Comparison of ENCODE assay signal across 8 mouse cellular contexts in the genomic region with DNA sequence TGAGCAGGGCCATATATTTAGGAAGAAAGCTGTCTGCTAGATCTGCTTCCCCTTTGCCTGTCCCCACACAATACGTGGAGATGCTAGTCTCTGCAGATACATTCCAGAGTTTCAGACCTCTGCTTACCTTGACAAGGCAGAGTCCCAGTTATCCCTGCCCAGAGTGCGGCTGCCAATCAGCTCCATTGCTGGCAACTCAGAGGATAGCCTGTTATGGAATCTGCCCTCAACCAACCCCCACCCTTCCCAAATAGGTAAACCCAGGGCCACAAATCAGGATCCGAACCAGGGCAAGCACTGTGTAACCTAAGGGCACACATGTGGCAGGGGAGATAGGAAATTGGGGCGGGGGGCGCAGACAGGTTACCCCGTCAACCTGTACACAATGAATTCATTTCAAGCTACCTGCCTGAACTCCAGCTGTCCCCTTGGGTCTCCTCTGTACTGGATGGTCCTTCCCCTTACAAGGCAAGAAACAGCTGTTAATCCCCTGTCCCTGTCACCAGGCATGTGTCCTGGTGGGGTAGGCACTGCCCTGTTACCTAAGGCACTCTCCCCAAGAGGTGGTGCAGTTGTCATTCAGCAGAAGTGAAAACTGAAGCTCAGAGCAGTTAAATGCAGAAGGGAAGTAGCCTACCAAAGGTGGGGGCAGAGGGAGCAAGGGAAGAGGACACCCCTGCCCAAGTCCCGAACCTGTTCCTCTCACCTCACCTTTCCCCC. TPM values are rescaled to one million over a fixed set of nuclear protein-coding genes. Genes with fewer than 3 reads are reported as not detected.
DNase-seq lines count a peak whose midpoint lies in the region; ATAC-seq lines count a peak whose summit lies in the region.

No protein-coding gene starts in this region.

- 57% methylated on average over 7 of the region's 7 CpGs for WGBS in lung, embryonic 16.5 days
- 69% methylated on average over 7 of the region's 7 CpGs for WGBS in forebrain, embryonic 13.5 days
- 67% methylated on average over 7 of the region's 7 CpGs for WGBS in midbrain, embryonic 12.5 days

- peaks cover 26% of the 10 kb centered on the region for H3K4me1 ChIP-seq in lung, embryonic 16.5 days (replicated peaks; ENCODE audit: control insufficient read depth, insufficient read depth, low read length)
- H3K4me1 ChIP-seq in forebrain, embryonic 13.5 days = peaks cover 40% of the 10 kb centered on the region
- H3K4me1 ChIP-seq in midbrain, embryonic 12.5 days = peaks cover 29% of the 10 kb centered on the region

- peak overlapping the region; percentile 89 for H3K4me2 ChIP-seq in lung, embryonic 16.5 days (ENCODE audit: low read depth, low read length)
- peak overlapping the region; percentile 80 for H3K4me2 ChIP-seq in forebrain, embryonic 13.5 days
- H3K4me2 ChIP-seq in midbrain, embryonic 12.5 days (replicated peaks) = peak overlapping the region; percentile 71

- H3K27me3 ChIP-seq in lung, embryonic 16.5 days (ENCODE audit: control insufficient read depth, insufficient read depth, low read depth, low read length) = no peaks in the 10 kb centered on the region
- no peaks in the 10 kb centered on the region for H3K27me3 ChIP-seq in forebrain, embryonic 13.5 days
- no peaks in the 10 kb centered on the region for H3K27me3 ChIP-seq in midbrain, embryonic 12.5 days

- H3K9me3 ChIP-seq in lung, embryonic 16.5 days (ENCODE audit: control insufficient read depth, low read length) = no peaks in the 10 kb centered on the region
- no peaks in the 10 kb centered on the region for H3K9me3 ChIP-seq in forebrain, embryonic 13.5 days (replicated peaks)
- no peaks in the 10 kb centered on the region for H3K9me3 ChIP-seq in midbrain, embryonic 12.5 days

- peak overlapping the region; percentile 99 for H3K9ac ChIP-seq in lung, embryonic 16.5 days (ENCODE audit: low read length)
- H3K9ac ChIP-seq in forebrain, embryonic 13.5 days = peak overlapping the region; percentile 99
- H3K9ac ChIP-seq in midbrain, embryonic 12.5 days (replicated peaks) = peak overlapping the region; percentile 96

- DNase-seq in lung, postnatal 36 days = no peak
- DNase-seq in kidney, adult 9 months = peak; percentile 67
- DNase-seq in adrenal gland, adult 8-10 months = no peak
- no peak for DNase-seq in adipocyte (ENCODE audit: low spot score)
- no peak for DNase-seq in adrenal gland, postnatal 14 days

- ATAC-seq in lung, embryonic 16.5 days (ENCODE audit: low read depth) = no peak
- peak; percentile 6; the same call in 1 of the 2 replicates for ATAC-seq in forebrain, embryonic 13.5 days
- no peak for ATAC-seq in midbrain, embryonic 12.5 days (ENCODE audit: low FRiP score, low read depth)

- no peak overlapping the region for H3K27ac ChIP-seq in lung, embryonic 16.5 days (ENCODE audit: low read length)
- H3K27ac ChIP-seq in forebrain, embryonic 13.5 days = no peak overlapping the region
- no peak overlapping the region for H3K27ac ChIP-seq in midbrain, embryonic 12.5 days (replicated peaks)

- no peaks in the 10 kb centered on the region for H3K36me3 ChIP-seq in lung, embryonic 16.5 days (ENCODE audit: control insufficient read depth, insufficient read depth, low read length)
- H3K36me3 ChIP-seq in forebrain, embryonic 13.5 days (ENCODE audit: poor library complexity, severe bottlenecking) = peaks cover 9% of the 10 kb centered on the region; the same call in 1 of the 2 replicates
- H3K36me3 ChIP-seq in midbrain, embryonic 12.5 days = no peaks in the 10 kb centered on the region; the same call in 1 of the 2 replicates

- peak overlapping the region; percentile 89 for H3K4me3 ChIP-seq in lung, embryonic 16.5 days (ENCODE audit: low read length)
- H3K4me3 ChIP-seq in forebrain, embryonic 13.5 days = peak overlapping the region; percentile 94
- peak overlapping the region; percentile 98 for H3K4me3 ChIP-seq in midbrain, embryonic 12.5 days

RNA-seq across cellular contexts. Expression of gene Phf2, which starts 1.1 kb away (rescaled TPM):
- polyA plus RNA-seq in lung, embryonic 16.5 days (2015; fragmentation: Nextera tagmentation; extraction: Ambion mirVana) = 7.2 and 7.3 TPM in 2 replicates
- 10.6 and 10.9 TPM in 2 replicates for polyA plus RNA-seq in forebrain, embryonic 13.5 days (2015; fragmentation: Nextera tagmentation; extraction: Ambion mirVana)
- polyA plus RNA-seq in midbrain, embryonic 12.5 days (2016; fragmentation: Nextera tagmentation; extraction: Ambion mirVana) = 11.3 and 11.4 TPM in 2 replicates
- total RNA-seq in adrenal gland, adult 8-10 months (2022) = 10 to 100 TPM; 42.0 to 53.5 (median 49.6) TPM
- 39.4 and 43.0 TPM in 2 replicates for total RNA-seq in adrenal gland, postnatal 14 days (2021)
